In genomic region chr6:136463491-136463890, GRCm38 (mm10) we compare ENCODE assay signal across 11 mouse cellular contexts. TPM values are rescaled to one million over a fixed set of nuclear protein-coding genes. Genes with fewer than 3 reads are reported as not detected.
DNase-seq lines count a peak whose midpoint lies in the region; ATAC-seq and TF ChIP-seq lines count a peak whose summit lies in the region.
"Had no signal": no experiment of that assay in that cellular context is flagged by ENCODE, and none has a peak within 500 bp of the region (broad histone marks: within the 10 kb centered on the region; RNA-seq: fewer than 3 reads in every experiment).

No protein-coding gene starts in this region.

- peaks cover 21% of the 10 kb centered on the region for H3K4me1 ChIP-seq in heart, embryonic 10.5 days
- peaks cover 26% of the 10 kb centered on the region for H3K4me1 ChIP-seq in liver, postnatal 0 days (ENCODE audit: insufficient read depth)

- DNase-seq in heart, embryonic 10.5 days (ENCODE audit: low spot score) = no peak
- no peak for DNase-seq in heart, adult 8-10 months (ENCODE audit: low spot score)
- peak; percentile 40 to 57 for DNase-seq in spleen, postnatal 36 days (ENCODE audit: low spot score in 2 of 2)
- DNase-seq in spleen, postnatal 14 days (ENCODE audit: low spot score in 2 of 2) = no peak
- DNase-seq in liver, postnatal 0 days = no peak
- DNase-seq in ovary, postnatal 10 days (ENCODE audit: low spot score) = no peak
- no peak for DNase-seq in right cerebral cortex, postnatal 36 days (ENCODE audit: low spot score in 2 of 2)
- no peak for DNase-seq in layer of hippocampus, adult 18-20 months (ENCODE audit: low spot score in 2 of 2)

- peak overlapping the region; percentile 52; the same call in 1 of the 2 replicates for H3K27ac ChIP-seq in heart, embryonic 10.5 days
- peak overlapping the region; percentile 53; the same call in 1 of the 2 replicates for H3K27ac ChIP-seq in liver, postnatal 0 days (ENCODE audit: low read depth)
- H3K27ac ChIP-seq: hindbrain, postnatal 0 days had no signal

- H3K4me2 ChIP-seq in liver, postnatal 0 days (ENCODE audit: low read depth, low read length) = peak overlapping the region; percentile 33
- H3K4me2 ChIP-seq: limb, embryonic 12.5 days had no signal

- H3K36me3 ChIP-seq in heart, embryonic 10.5 days = no peaks in the 10 kb centered on the region
- no peaks in the 10 kb centered on the region for H3K36me3 ChIP-seq in liver, postnatal 0 days (replicated peaks; ENCODE audit: insufficient read depth, low read length)
- H3K36me3 ChIP-seq: limb, embryonic 12.5 days had no signal

- H3K9ac ChIP-seq in liver, postnatal 0 days (replicated peaks) = no peak overlapping the region
- H3K9ac ChIP-seq: limb, embryonic 12.5 days had no signal

- whole genome bisulfite sequencing in heart, embryonic 10.5 days = 63% methylated on average over 9 of the region's 9 CpGs
- whole genome bisulfite sequencing in liver, postnatal 0 days (ENCODE audit: insufficient replicate concordance) = 41% methylated on average over 9 of the region's 9 CpGs

- no peaks in the 10 kb centered on the region for H3K27me3 ChIP-seq in heart, embryonic 10.5 days (ENCODE audit: insufficient read depth, poor library complexity, severe bottlenecking)
- H3K27me3 ChIP-seq in liver, postnatal 0 days (ENCODE audit: insufficient read depth, low read length) = no peaks in the 10 kb centered on the region
- H3K27me3 ChIP-seq: limb, embryonic 12.5 days had no signal

- H3K4me3 ChIP-seq in heart, embryonic 10.5 days = no peak overlapping the region
- H3K4me3 ChIP-seq in liver, postnatal 0 days (ENCODE audit: low read depth, low read length) = no peak overlapping the region
- H3K4me3 ChIP-seq: limb, embryonic 12.5 days had no signal

- no peak for TF ChIP-seq CTCF in liver, postnatal 0 days (IDR thresholded peaks at IDR 0.05; ENCODE audit: low read depth)

- H3K9me3 ChIP-seq in heart, embryonic 10.5 days = no peaks in the 10 kb centered on the region
- H3K9me3 ChIP-seq in liver, postnatal 0 days (ENCODE audit: low read length) = no peaks in the 10 kb centered on the region

- no peak for ATAC-seq in liver, postnatal 0 days
- ATAC-seq: hindbrain, postnatal 0 days had no signal

- no peak for TF ChIP-seq EP300 in liver, postnatal 0 days (IDR thresholded peaks at IDR 0.05; ENCODE audit: low read depth)

RNA-seq across cellular contexts. Expression of gene Atf7ip, which starts 42.5 kb away (rescaled TPM):
- 37.7 and 42.4 TPM in 2 replicates for polyA plus RNA-seq in heart, embryonic 10.5 days (2016; fragmentation: Nextera tagmentation; extraction: Ambion mirVana)
- total RNA-seq in heart, adult 8-10 months (2022) = 10 to 100 TPM; 68.3 to 94.1 (median 76.8) TPM
- 5.6 and 6.6 TPM in 2 replicates for polyA plus RNA-seq in liver, postnatal 0 days (2015; fragmentation: Nextera tagmentation; extraction: Ambion mirVana)
- 100 to 1,000 TPM; 103 to 122 TPM for total RNA-seq in layer of hippocampus, adult 18-20 months (2021)

RNA-seq across cellular contexts. Expression of gene E330021D16Rik, which starts 48.1 kb away (rescaled TPM):
- 0.11 TPM in 1 of 2 replicates, not detected in the other for polyA plus RNA-seq in heart, embryonic 10.5 days (2016; fragmentation: Nextera tagmentation; extraction: Ambion mirVana)
- not detected for total RNA-seq in heart, adult 8-10 months (2022)
- 0.47 and 0.67 TPM in 2 replicates for polyA plus RNA-seq in liver, postnatal 0 days (2015; fragmentation: Nextera tagmentation; extraction: Ambion mirVana)
- not detected for total RNA-seq in layer of hippocampus, adult 18-20 months (2021)
- total RNA-seq: hindbrain, postnatal 0 days had no signal
- polyA plus RNA-seq: hindbrain, postnatal 0 days; limb, embryonic 12.5 days; neural tube, embryonic 14.5 days had no signal

Comparison
In these comparisons a context has a peak if more than half of its experiments do, and no peak if none do; other contexts are left out.
1. DNase-seq: peak in spleen, postnatal 36 days (2 of 2); none in heart, embryonic 10.5 days (single experiment), heart, adult 8-10 months (single experiment), spleen, postnatal 14 days (0 of 2), liver, postnatal 0 days (single experiment), ovary, postnatal 10 days (single experiment), right cerebral cortex, postnatal 36 days (0 of 2) and layer of hippocampus, adult 18-20 months (0 of 2).